Mouse (Mus musculus): ENCODE data around the gene Mast1.
A peak's percentile ranks its signal among the peaks of the same experiment; 100 is the strongest.

- TF ChIP-seq CTCF (conservative IDR thresholded peaks at IDR 0.05; ENCODE audit: insufficient read depth, insufficient read length, low read depth, low read length) (peak; percentile 69), POLR2A (IDR thresholded peaks at IDR 0.05; ENCODE audit: low read depth, low read length) (no peak)
Measured at GRCm38 (mm10) chr8:84902920-84903661, 34.1 kb downstream of the Mast1 start.

Measured in kidney, adult 2 months (tissue).